Mouse (Mus musculus): Measurements from ENCODE around the gene Osbp. TPM values are rescaled to one million over a fixed set of nuclear protein-coding genes. Genes with fewer than 3 reads are reported as not detected.
"Not testable (repeated sequence)": the region's sequence is repeated elsewhere in the genome, so short reads cannot be mapped to it uniquely, and the experiment has no call there.

The Osbp gene
- total RNA-seq, 2 experiments from 2014 or later, result 58.7 to 59.4 TPM

GRCm38 (mm10) chr19:11975683-11976082 lies 9.9 kb downstream of the Osbp start:
- intact Hi-C loops (cut with DNase I), result loop anchor here (5.0 kb wide), 1 partner anchor 38 kb away; no protein-coding TSS in a partner anchor
- no peak for DNase-seq (ENCODE audit: extremely low spot score in 1 of 2, low spot score in 2 of 2)

- DNase-seq (ENCODE audit: extremely low spot score in 1 of 2, low spot score in 2 of 2), result no peak
- intact Hi-C loops (cut with DNase I), result loop anchor here (5.0 kb wide), 1 partner anchor 40 kb away; no protein-coding TSS in a partner anchor
Observed at GRCm38 (mm10) chr19:11977363-11977762, 11.6 kb downstream of the Osbp start.

- intact Hi-C loops (cut with DNase I), result loop anchor here (10.0 kb wide), 1 partner anchor 794 kb away; no protein-coding TSS in a partner anchor
- DNase-seq (ENCODE audit: extremely low spot score in 1 of 2, low spot score in 2 of 2), result no peak
Observed at GRCm38 (mm10) chr19:11980471-11980870, 14.7 kb downstream of the Osbp start.

GRCm38 (mm10) chr19:11984614-11985013 lies 18.9 kb downstream of the Osbp start:
- intact Hi-C loops (cut with DNase I), result loop anchor here (10.0 kb wide), 1 partner anchor 790 kb away; no protein-coding TSS in a partner anchor
- DNase-seq (ENCODE audit: extremely low spot score in 1 of 2, low spot score in 2 of 2), result not testable (repeated sequence)

- intact Hi-C loops (cut with DNase I), result loop anchor here (10.0 kb wide), 1 partner anchor 787 kb away; no protein-coding TSS in a partner anchor
Observed at GRCm38 (mm10) chr19:11987841-11988240, 22.1 kb downstream of the Osbp start.

GRCm38 (mm10) chr19:11989334-11989733 lies 23.6 kb downstream of the Osbp start:
- intact Hi-C loops (cut with DNase I), result loop anchor here (10.0 kb wide), 1 partner anchor 785 kb away; no protein-coding TSS in a partner anchor
- DNase-seq (ENCODE audit: extremely low spot score in 1 of 2, low spot score in 2 of 2), result no peak

More at GRCm38 (mm10) chr19:11987841-11988240, 22.1 kb downstream of the Osbp start:
- no peak for DNase-seq (ENCODE audit: extremely low spot score in 1 of 2, low spot score in 2 of 2)

- intact Hi-C loops (cut with DNase I), result no loop called here
- no peak for DNase-seq (ENCODE audit: extremely low spot score in 1 of 2, low spot score in 2 of 2)
Observed at GRCm38 (mm10) chr19:11992034-11992433, 26.3 kb downstream of the Osbp start.

GRCm38 (mm10) chr19:11992441-11993029 lies 26.8 kb downstream of the Osbp start:
- intact Hi-C loops (cut with DNase I), result no loop called here
- DNase-seq (ENCODE audit: extremely low spot score in 1 of 2, low spot score in 2 of 2), result no peak

GRCm38 (mm10) chr19:11994703-11995431 lies 29.1 kb downstream of the Osbp start:
- DNase-seq (ENCODE audit: extremely low spot score in 1 of 2, low spot score in 2 of 2), result no peak
- intact Hi-C loops (cut with DNase I), result no loop called here

- DNase-seq (ENCODE audit: extremely low spot score in 1 of 2, low spot score in 2 of 2), result no peak
- intact Hi-C loops (cut with DNase I), result no loop called here
Observed at GRCm38 (mm10) chr19:11995722-11996448, 30.1 kb downstream of the Osbp start.

GRCm38 (mm10) chr19:12001686-12002085 lies 35.9 kb downstream of the Osbp start:
- intact Hi-C loops (cut with DNase I), result loop anchor here (5.0 kb wide), 1 partner anchor 34 kb away; the partner anchor contains the start of gene Osbp
- no peak for DNase-seq (ENCODE audit: extremely low spot score in 1 of 2, low spot score in 2 of 2)

- DNase-seq (ENCODE audit: extremely low spot score in 1 of 2, low spot score in 2 of 2), result peak in 1 of 2 experiments; percentile 49
- intact Hi-C loops (cut with DNase I), result loop anchor here (5.0 kb wide), 1 partner anchor 35 kb away; the partner anchor contains the start of gene Osbp
Observed at GRCm38 (mm10) chr19:12002125-12002524, 36.4 kb downstream of the Osbp start.

GRCm38 (mm10) chr19:12002791-12003190 lies 37.0 kb downstream of the Osbp start:
- DNase-seq (ENCODE audit: extremely low spot score in 1 of 2, low spot score in 2 of 2), result no peak
- intact Hi-C loops (cut with DNase I), result loop anchor here (5.0 kb wide), 1 partner anchor 35 kb away; the partner anchor contains the start of gene Osbp

GRCm38 (mm10) chr19:12003568-12003967 lies 37.8 kb downstream of the Osbp start:
- DNase-seq (ENCODE audit: extremely low spot score in 1 of 2, low spot score in 2 of 2), result no peak
- intact Hi-C loops (cut with DNase I), result loop anchor here (5.0 kb wide), 1 partner anchor 36 kb away; the partner anchor contains the start of gene Osbp

- intact Hi-C loops (cut with DNase I), result loop anchor here (5.0 kb wide), 1 partner anchor 37 kb away; the partner anchor contains the start of gene Osbp
- DNase-seq (ENCODE audit: extremely low spot score in 1 of 2, low spot score in 2 of 2), result no peak
Observed at GRCm38 (mm10) chr19:12004216-12005008, 38.7 kb downstream of the Osbp start.

- DNase-seq (ENCODE audit: extremely low spot score in 1 of 2, low spot score in 2 of 2), result peak; percentile 87 to 88
- intact Hi-C loops (cut with DNase I), result no loop called here
Observed at GRCm38 (mm10) chr19:12005376-12006360, 39.9 kb downstream of the Osbp start.

- DNase-seq (ENCODE audit: extremely low spot score in 1 of 2, low spot score in 2 of 2), result no peak
- intact Hi-C loops (cut with DNase I), result no loop called here
Observed at GRCm38 (mm10) chr19:12006361-12006947, 40.7 kb downstream of the Osbp start.
